Mouse (Mus musculus) forebrain, embryonic 13.5 days (tissue): Measurements from ENCODE around the gene Olfr1056. TPM values are rescaled to one million over a fixed set of nuclear protein-coding genes. Genes with fewer than 3 reads are reported as not detected.
"Not testable (repeated sequence)": the region's sequence is repeated elsewhere in the genome, so short reads cannot be mapped to it uniquely, and the experiment has no call there.

Source experiments
- ATAC-seq: fragments of 200-750 bp; cut with Nextera tagmentation; 2 replicates; pipeline ENCODE4 v1.8.0; 2017
- H3K27ac ChIP-seq: fragments of 300-500 bp; sonication (generic); 2 replicates; pipeline ENCODE4 v1.5.1; 2015; ENCODE audit warnings: inconsistent platforms, mild to moderate bottlenecking, moderate library complexity
- H3K27me3 ChIP-seq: fragments of 300-500 bp; sonication (generic); 2 replicates; pipeline ENCODE4 v1.6.1; 2015; ENCODE audit warnings: mild to moderate bottlenecking, inconsistent platforms
- H3K36me3 ChIP-seq: fragments of 300-500 bp; sonication (generic); 2 replicates; pipeline ENCODE4 v1.6.1; 2015; ENCODE audit warnings: mild to moderate bottlenecking, inconsistent platforms; ENCODE audit not compliant: poor library complexity, severe bottlenecking
- H3K4me1 ChIP-seq: fragments of 300-500 bp; sonication (generic); 2 replicates; pipeline ENCODE4 v1.6.1; 2015; ENCODE audit warnings: inconsistent platforms
- H3K4me2 ChIP-seq: fragments of 300-500 bp; sonication (generic); 2 replicates; pipeline ENCODE4 v1.6.1; 2015; ENCODE audit warnings: inconsistent platforms, mild to moderate bottlenecking, moderate library complexity
- H3K4me3 ChIP-seq: fragments of 300-500 bp; sonication (generic); 2 replicates; pipeline ENCODE4 v1.5.1; 2015; ENCODE audit warnings: mild to moderate bottlenecking, inconsistent platforms
- H3K9ac ChIP-seq: fragments of 300-500 bp; sonication (generic); 2 replicates; pipeline ENCODE4 v1.6.1; 2015; ENCODE audit warnings: mild to moderate bottlenecking, inconsistent platforms
- H3K9me3 ChIP-seq: fragments of 300-500 bp; sonication (generic); replicated peaks from 2 replicates; pipeline ENCODE4 v1.6.1; 2016; ENCODE audit warnings: inconsistent platforms
- WGBS: fragments of 180-500 bp; shearing (Covaris S2); methylation state at CpG from one replicate; pipeline ENCODE4 v1.1.7; 2015; 5-methylcytosine and 5-hydroxymethylcytosine counted together
- polyA plus RNA-seq: library from polyadenylated mRNA; unstranded; fragments of >200 nt; fragmentation: Nextera tagmentation; extraction: Ambion mirVana; gene quantifications from 2 replicates; pipeline ENCODE4 v1.2.1, GENCODE M21; 2015

Gene Olfr1056
- polyA plus RNA-seq, result not detected in 2 replicates

DNA sequence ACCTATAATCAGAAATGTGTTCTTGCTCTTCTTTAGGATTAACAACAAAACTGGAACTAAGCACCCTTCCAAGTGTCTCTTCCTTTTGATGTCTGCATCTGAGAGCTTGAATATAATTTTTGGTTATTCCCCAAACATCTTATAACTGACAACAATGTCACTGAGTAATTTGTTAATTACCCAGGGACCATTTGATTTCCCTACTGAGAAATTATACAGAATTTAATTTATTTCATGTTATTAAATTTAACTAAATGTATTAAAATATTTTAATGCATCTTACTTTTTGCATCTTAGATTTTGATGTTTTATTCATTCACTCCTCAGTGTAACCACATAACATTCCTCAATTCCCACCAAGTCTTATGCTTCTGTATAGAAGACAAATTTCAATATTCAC lies at the start of gene Olfr1056:
Gene Olfr1056, minus strand, starts transcription at position 101 of the 400 bp plus-strand sequence.
- Histone ChIP-seq H3K9ac (no peak within 1 kb of the TSS), H3K36me3 (no peaks in the 10 kb centered on the region), H3K4me1 (no peaks in the 10 kb centered on the region), H3K4me3 (no peak within 1 kb of the TSS), H3K27ac (no peak within 1 kb of the TSS), H3K27me3 (no peaks in the 10 kb centered on the region), H3K4me2 (no peak within 1 kb of the TSS), H3K9me3 (no peaks in the 10 kb centered on the region)
- ATAC-seq, result no peak

DNA sequence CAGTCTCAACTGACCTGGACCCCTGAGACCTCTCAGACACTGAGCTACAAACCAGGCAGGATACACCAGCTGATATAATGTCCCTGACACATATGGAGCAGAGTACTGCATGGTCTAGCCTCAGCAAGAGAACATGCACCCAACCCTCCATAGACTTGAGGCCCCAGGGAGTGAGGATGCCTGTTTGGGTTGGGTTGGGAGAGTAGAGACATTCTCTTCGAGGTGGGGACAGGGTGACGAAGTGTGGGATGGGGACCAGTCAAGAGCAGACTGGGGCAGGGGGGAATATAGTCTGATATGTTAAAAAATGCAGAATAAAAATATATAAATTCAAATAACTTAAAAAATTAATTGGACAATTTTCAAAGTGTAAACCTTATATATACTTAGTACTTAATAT lies 32.8 kb upstream of the Olfr1056 start:
- no peak overlapping the region for H3K4me3 ChIP-seq
- ATAC-seq, result no peak
- no peak overlapping the region for H3K4me2 ChIP-seq
- no peak overlapping the region for H3K9ac ChIP-seq
- H3K36me3 ChIP-seq, result no peaks in the 10 kb centered on the region
- WGBS, result 89% methylated on average over 2 of the region's 2 CpGs
- no peaks in the 10 kb centered on the region for H3K27me3 ChIP-seq
- H3K9me3 ChIP-seq, result no peaks in the 10 kb centered on the region
- no peak overlapping the region for H3K27ac ChIP-seq
- no peaks in the 10 kb centered on the region for H3K4me1 ChIP-seq

DNA sequence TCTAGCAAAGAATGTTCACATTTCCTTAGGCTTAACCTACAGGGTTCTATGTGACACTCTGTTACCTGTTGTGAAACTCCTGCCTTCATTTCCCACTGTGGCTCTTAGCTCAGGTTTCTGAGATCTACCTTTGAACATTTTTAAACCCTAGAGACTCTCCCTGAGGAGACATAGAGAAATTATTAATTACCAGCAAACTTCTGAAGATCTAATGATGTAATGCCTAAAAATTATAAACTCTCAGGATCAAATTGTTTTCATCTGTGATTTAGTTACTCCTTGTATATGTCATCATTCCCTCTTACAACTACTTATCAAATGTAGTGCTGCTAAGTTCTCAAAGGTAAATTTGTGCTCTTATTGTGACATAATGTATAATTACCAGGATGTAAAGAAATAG lies 26.2 kb upstream of the Olfr1056 start, which contains the start of gene Olfr1058:
Gene Olfr1058, minus strand, starts transcription at position 101 of the 400 bp plus-strand sequence.
- ATAC-seq, H3K36me3 ChIP-seq, H3K4me2 ChIP-seq, H3K9me3 ChIP-seq, H3K4me1 ChIP-seq, H3K27me3 ChIP-seq, H3K27ac ChIP-seq, H3K9ac ChIP-seq, H3K4me3 ChIP-seq: not testable (repeated sequence)

DNA sequence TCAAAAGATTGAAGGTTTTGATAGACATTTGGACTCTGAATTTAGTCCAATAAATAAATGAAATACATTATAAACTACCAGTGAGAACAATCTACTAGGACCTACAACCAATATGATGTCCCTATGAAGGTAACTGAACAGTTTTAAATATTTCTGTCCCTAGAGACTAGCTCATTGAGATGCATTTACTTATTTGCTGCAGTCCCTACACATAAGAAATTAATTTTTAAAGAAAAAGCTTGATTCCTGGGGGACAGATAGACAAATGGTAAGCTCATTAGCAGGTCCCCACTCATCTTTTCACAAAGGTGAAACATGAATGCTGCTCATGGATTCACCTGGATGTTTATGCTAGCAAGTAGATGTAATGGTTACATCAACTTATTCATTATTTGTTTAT lies 16.0 kb upstream of the Olfr1056 start, which contains the start of gene Olfr1057:
Gene Olfr1057, minus strand, starts transcription at position 101 of the 400 bp plus-strand sequence.
- Histone ChIP-seq H3K27me3 (no peaks in the 10 kb centered on the region), H3K9me3 (no peaks in the 10 kb centered on the region), H3K4me2 (no peak within 1 kb of the TSS), H3K27ac (no peak within 1 kb of the TSS), H3K9ac (no peak within 1 kb of the TSS), H3K4me3 (no peak within 1 kb of the TSS), H3K36me3 (no peaks in the 10 kb centered on the region), H3K4me1 (no peaks in the 10 kb centered on the region)
- ATAC-seq, result no peak

DNA sequence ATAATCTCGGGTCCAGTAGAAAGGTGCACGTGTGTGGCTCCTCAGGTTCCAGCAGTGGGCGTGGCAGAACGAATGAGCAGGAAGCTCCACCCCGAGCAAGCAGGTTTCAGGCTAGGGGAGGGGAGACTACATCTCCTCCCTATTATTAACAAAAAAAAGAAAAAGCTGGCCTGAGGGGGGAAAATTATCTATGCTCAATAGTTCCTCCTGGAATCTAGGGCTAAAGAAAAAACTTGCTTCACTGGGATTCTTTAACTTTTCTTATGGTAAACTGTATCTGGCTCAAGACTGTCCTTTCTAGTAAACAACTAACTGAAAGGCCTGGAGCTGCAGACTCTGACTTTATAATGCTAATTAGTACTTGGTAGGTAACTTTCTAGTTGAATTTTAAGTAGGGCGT lies 4.1 kb upstream of the Olfr1056 start:
- H3K4me1 ChIP-seq, H3K9ac ChIP-seq, H3K27me3 ChIP-seq, H3K4me2 ChIP-seq, H3K36me3 ChIP-seq, H3K27ac ChIP-seq, H3K4me3 ChIP-seq, ATAC-seq, H3K9me3 ChIP-seq: not testable (repeated sequence)
- WGBS, result no CpG with 5 or more reads among the region's 6 CpGs

DNA sequence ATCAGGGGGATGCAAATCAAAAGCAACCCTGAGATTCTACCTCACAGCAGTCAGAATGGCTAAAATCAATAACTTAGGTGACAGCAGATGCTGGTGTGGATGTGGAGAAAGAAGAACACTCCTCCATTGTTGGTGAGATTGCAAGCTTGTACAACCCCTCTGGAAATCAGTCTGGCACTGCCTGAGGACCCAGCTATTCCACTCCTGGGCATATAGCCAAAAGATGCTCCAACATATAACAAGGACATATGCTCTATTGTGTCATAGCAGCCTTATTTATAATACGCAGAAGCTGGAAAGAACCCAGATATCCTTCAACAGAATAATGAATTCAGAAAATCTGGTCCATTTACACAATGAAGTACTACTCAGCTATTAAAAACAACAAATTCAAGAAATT lies 10.5 kb downstream of the Olfr1056 start:
- H3K4me1 ChIP-seq, H3K9ac ChIP-seq, H3K36me3 ChIP-seq, H3K4me3 ChIP-seq, H3K27me3 ChIP-seq, ATAC-seq, H3K9me3 ChIP-seq, H3K27ac ChIP-seq, H3K4me2 ChIP-seq: not testable (repeated sequence)
- 79% methylated on average over 1 of the region's 1 CpGs for WGBS

DNA sequence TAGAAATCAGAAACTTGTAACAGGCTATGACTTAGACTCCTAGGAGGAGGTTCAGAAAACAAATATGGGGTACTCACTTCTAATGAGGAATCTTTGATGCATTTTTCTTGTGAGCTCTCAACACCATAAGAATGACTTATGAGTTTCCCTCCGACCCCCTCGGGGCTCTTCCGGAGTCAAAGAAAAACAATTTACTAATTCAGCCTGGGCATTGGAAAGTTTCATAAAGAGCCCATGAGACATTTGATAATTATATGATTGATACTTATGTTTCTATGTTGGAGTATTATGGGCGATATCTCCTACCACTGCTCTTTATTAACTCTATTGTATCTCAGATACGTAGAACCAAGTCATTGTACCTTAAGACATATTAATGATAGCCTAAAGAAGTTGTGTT lies 12.1 kb downstream of the Olfr1056 start, which contains the start of gene Olfr1055:
Gene Olfr1055, minus strand, starts transcription at position 101 of the 400 bp plus-strand sequence.
- Histone ChIP-seq H3K4me1 (no peaks in the 10 kb centered on the region), H3K4me3 (no peak within 1 kb of the TSS), H3K27ac (no peak within 1 kb of the TSS), H3K4me2 (no peak within 1 kb of the TSS), H3K36me3 (no peaks in the 10 kb centered on the region), H3K9me3 (no peaks in the 10 kb centered on the region), H3K9ac (no peak within 1 kb of the TSS), H3K27me3 (no peaks in the 10 kb centered on the region)
- ATAC-seq, result no peak
- 94% methylated on average over 5 of the region's 5 CpGs for WGBS

DNA sequence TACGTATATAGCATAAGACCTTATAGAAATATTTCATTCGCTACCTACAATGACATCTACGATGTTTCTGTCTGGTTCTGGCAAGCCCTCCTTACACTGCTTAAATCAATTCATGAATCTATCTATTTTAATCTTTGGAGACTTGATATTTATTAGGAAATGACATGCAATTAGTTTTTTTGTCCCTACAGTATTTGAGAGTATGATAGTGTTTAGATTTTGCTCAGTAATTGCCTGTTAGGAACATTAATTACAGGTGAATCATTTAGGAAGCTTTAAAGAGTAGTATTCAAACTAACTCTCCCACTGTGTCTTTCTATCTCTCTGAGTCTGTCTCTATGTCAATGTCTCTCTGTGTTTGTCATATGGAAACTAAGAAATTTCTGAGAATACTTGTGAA lies 26.9 kb downstream of the Olfr1056 start, which contains the start of gene Olfr1054:
Gene Olfr1054, minus strand, starts transcription at position 101 of the 400 bp plus-strand sequence.
- H3K4me2 ChIP-seq, result no peak within 1 kb of the TSS
- H3K4me3 ChIP-seq, result no peak within 1 kb of the TSS
- WGBS, result 91% methylated on average over 3 of the region's 3 CpGs
- H3K4me1 ChIP-seq, result no peaks in the 10 kb centered on the region
- no peak within 1 kb of the TSS for H3K9ac ChIP-seq
- no peak for ATAC-seq
- no peaks in the 10 kb centered on the region for H3K9me3 ChIP-seq
- H3K36me3 ChIP-seq, result no peaks in the 10 kb centered on the region
- no peaks in the 10 kb centered on the region for H3K27me3 ChIP-seq
- no peak within 1 kb of the TSS for H3K27ac ChIP-seq

DNA sequence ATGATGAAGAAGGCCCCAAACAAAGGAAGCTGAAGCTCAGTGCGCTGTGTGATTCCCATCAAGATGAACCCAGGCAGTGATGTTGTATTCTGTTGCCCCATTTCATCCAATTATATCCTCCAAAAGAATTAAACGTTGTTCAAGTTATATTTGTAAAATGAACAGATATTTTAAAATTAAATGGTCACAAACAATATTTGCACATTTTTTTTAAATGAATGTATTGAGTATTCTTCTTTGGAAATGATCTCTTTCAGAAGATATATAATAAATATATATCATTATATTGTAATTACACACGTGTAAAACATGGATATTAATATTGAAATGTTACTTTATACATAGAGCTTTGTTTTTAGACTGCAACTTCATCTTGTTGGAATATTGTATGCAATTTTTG lies 47.1 kb downstream of the Olfr1056 start, which contains the start of gene Olfr1053:
Gene Olfr1053, minus strand, starts transcription at position 101 of the 400 bp plus-strand sequence.
- Histone ChIP-seq H3K36me3 (no peaks in the 10 kb centered on the region), H3K4me2 (no peak within 1 kb of the TSS), H3K4me1 (no peaks in the 10 kb centered on the region), H3K4me3 (no peak within 1 kb of the TSS), H3K27me3 (no peaks in the 10 kb centered on the region), H3K9ac (no peak within 1 kb of the TSS), H3K27ac (no peak within 1 kb of the TSS), H3K9me3 (no peaks in the 10 kb centered on the region)
- 63% methylated on average over 3 of the region's 3 CpGs for WGBS
- ATAC-seq, result no peak

Other genes with a start within 250 kb of the Olfr1056 start
- not detected in 2 replicates for gene Olfr1039, start 226.5 kb downstream of the Olfr1056 start, polyA plus RNA-seq
- not detected in 2 replicates for gene Olfr1040, start 215.7 kb downstream of the Olfr1056 start, polyA plus RNA-seq
- not detected in 2 replicates for gene Olfr1042, start 200.6 kb downstream of the Olfr1056 start, polyA plus RNA-seq
- gene Olfr1043, start 194.9 kb downstream of the Olfr1056 start, polyA plus RNA-seq, result not detected in 2 replicates
- not detected in 2 replicates for gene Olfr1044, start 184.6 kb downstream of the Olfr1056 start, polyA plus RNA-seq
- not detected in 2 replicates for gene Olfr52, start 176.8 kb downstream of the Olfr1056 start, polyA plus RNA-seq
- gene Olfr1045, start 159.5 kb downstream of the Olfr1056 start, polyA plus RNA-seq, result not detected in 2 replicates
- not detected in 2 replicates for gene Olfr1046, start 143.2 kb downstream of the Olfr1056 start, polyA plus RNA-seq
- not detected in 2 replicates for gene Olfr1047, start 131.1 kb downstream of the Olfr1056 start, polyA plus RNA-seq
- gene Olfr1048, start 122.2 kb downstream of the Olfr1056 start, polyA plus RNA-seq, result not detected in 2 replicates
- gene Olfr1049, start 104.1 kb downstream of the Olfr1056 start, polyA plus RNA-seq, result not detected in 2 replicates
- not detected in 2 replicates for gene Olfr1051, start 83.4 kb downstream of the Olfr1056 start, polyA plus RNA-seq
- gene Olfr1052, start 70.0 kb downstream of the Olfr1056 start, polyA plus RNA-seq, result not detected in 2 replicates
- gene Olfr1053, start 47.2 kb downstream of the Olfr1056 start, polyA plus RNA-seq, result not detected in 2 replicates
- gene Olfr1054, start 27.0 kb downstream of the Olfr1056 start, polyA plus RNA-seq, result not detected in 2 replicates
- not detected in 2 replicates for gene Olfr1055, start 12.2 kb downstream of the Olfr1056 start, polyA plus RNA-seq
- gene Olfr1057, start 15.9 kb upstream of the Olfr1056 start, polyA plus RNA-seq, result not detected in 2 replicates
- gene Olfr1058, start 26.1 kb upstream of the Olfr1056 start, polyA plus RNA-seq, result not detected in 2 replicates
- not detected in 2 replicates for gene Olfr1061, start 51.6 kb upstream of the Olfr1056 start, polyA plus RNA-seq
- not detected in 2 replicates for gene Olfr1062, start 64.3 kb upstream of the Olfr1056 start, polyA plus RNA-seq
- gene Olfr1065, start 88.1 kb upstream of the Olfr1056 start, polyA plus RNA-seq, result not detected in 2 replicates
- gene Olfr1066, start 93.8 kb upstream of the Olfr1056 start, polyA plus RNA-seq, result not detected in 2 replicates
- not detected in 2 replicates for gene Olfr228, start 124.9 kb upstream of the Olfr1056 start, polyA plus RNA-seq
- not detected in 2 replicates for gene Olfr1076, start 146.0 kb upstream of the Olfr1056 start, polyA plus RNA-seq
- gene Olfr1079, start 180.0 kb upstream of the Olfr1056 start, polyA plus RNA-seq, result not detected in 2 replicates
- not detected in 2 replicates for gene Olfr1080, start 195.8 kb upstream of the Olfr1056 start, polyA plus RNA-seq
- gene Olfr1082, start 236.5 kb upstream of the Olfr1056 start, polyA plus RNA-seq, result not detected in 2 replicates